Mouse (Mus musculus) thymus, postnatal 14 days (tissue): ENCODE measurements around the gene Taf3.

Experiments used
- DNase-seq: peaks from one replicate; pipeline ENCODE4 v3.0.0; 2021

Taf3 gene

GRCm38 (mm10) chr2:9955576-9956535 is 92.5 kb downstream of the Taf3 start:
- DNase-seq: no peak

- DNase-seq: no peak
These were observed 101.7 kb downstream of the Taf3 start for GRCm38 (mm10) chr2:9946739-9947138.

- DNase-seq: no peak
These were observed 102.8 kb downstream of the Taf3 start for GRCm38 (mm10) chr2:9945611-9946010.

- no peak for DNase-seq
These were observed 105.4 kb downstream of the Taf3 start for GRCm38 (mm10) chr2:9943011-9943410.

- DNase-seq: peak; percentile 27
These were observed 109.1 kb downstream of the Taf3 start for GRCm38 (mm10) chr2:9939250-9939649.

- DNase-seq: no peak
These were observed 112.4 kb downstream of the Taf3 start for GRCm38 (mm10) chr2:9935965-9936364.

GRCm38 (mm10) chr2:9926905-9927283 is 121.5 kb downstream of the Taf3 start:
- no peak for DNase-seq

- DNase-seq: no peak
These were observed 122.0 kb downstream of the Taf3 start for GRCm38 (mm10) chr2:9926194-9926904.

GRCm38 (mm10) chr2:9918691-9919471 is 129.5 kb downstream of the Taf3 start:
- no peak for DNase-seq

- DNase-seq: no peak
These were observed 130.8 kb downstream of the Taf3 start for GRCm38 (mm10) chr2:9917602-9918001.

- no peak for DNase-seq
These were observed 142.4 kb downstream of the Taf3 start for GRCm38 (mm10) chr2:9905995-9906394.

- no peak for DNase-seq
These were observed 144.4 kb downstream of the Taf3 start for GRCm38 (mm10) chr2:9903854-9904560.

GRCm38 (mm10) chr2:9897846-9898245 is 150.6 kb downstream of the Taf3 start:
- no peak for DNase-seq

GRCm38 (mm10) chr2:9896097-9896770 is 152.2 kb downstream of the Taf3 start:
- DNase-seq: no peak

GRCm38 (mm10) chr2:9894836-9895593 is 153.4 kb downstream of the Taf3 start:
- DNase-seq: no peak

- DNase-seq: no peak
These were observed 155.0 kb downstream of the Taf3 start for GRCm38 (mm10) chr2:9893272-9893953.

GRCm38 (mm10) chr2:9892541-9892940 is 155.9 kb downstream of the Taf3 start:
- DNase-seq: no peak

- DNase-seq: no peak
These were observed 157.5 kb downstream of the Taf3 start for GRCm38 (mm10) chr2:9890906-9891305.

GRCm38 (mm10) chr2:9890251-9890650 is 158.1 kb downstream of the Taf3 start:
- DNase-seq: no peak

GRCm38 (mm10) chr2:9889651-9890183 is 158.7 kb downstream of the Taf3 start, which contains the start of gene Gata3:
Gene Gata3, minus strand, starts transcription at chr2:9890034.
- DNase-seq: no peak
